Mouse (Mus musculus): ENCODE measurements around the gene S100a1.

DNA sequence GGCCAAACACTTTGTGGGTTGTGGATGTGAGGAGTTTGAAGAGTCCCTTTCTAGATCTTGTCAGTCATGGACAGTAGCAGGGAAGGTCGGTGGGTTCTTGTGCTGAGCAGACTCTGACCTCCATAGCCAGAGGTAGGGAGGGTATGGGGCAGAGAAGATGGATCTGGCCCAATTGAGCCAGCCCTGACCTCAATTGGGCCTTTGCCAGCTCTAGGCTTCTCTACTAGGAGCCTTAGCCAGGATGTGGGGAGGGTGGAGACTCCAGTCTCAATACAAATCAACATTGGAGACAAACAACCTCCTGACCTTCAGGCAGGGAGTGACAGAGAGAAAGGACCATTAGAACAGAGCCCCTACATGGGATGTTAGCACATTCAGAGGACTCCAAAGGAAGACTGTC is 1.1 kb upstream of the S100a1 start:
- TF ChIP-seq CTCF (conservative IDR thresholded peaks at IDR 0.05; ENCODE audit: insufficient read depth, insufficient read length, low read depth, low read length) (no peak), POLR2A (IDR thresholded peaks at IDR 0.05; ENCODE audit: low read depth, low read length) (no peak)

All from kidney, adult 2 months (tissue).